Mouse (Mus musculus) embryo, embryonic 9.5 days (tissue): ENCODE results near the gene Zfp3.
"Not testable (repeated sequence)": the region's sequence is repeated elsewhere in the genome, so short reads cannot be mapped to it uniquely, and the experiment has no call there.

Experiments used
- DNase-seq: peaks from one replicate; pipeline ENCODE4 v3.0.0-alpha.2; 2017; ENCODE audit errors: extremely low spot score

Gene Zfp3

GRCm38 (mm10) chr11:70760446-70760845, 3.6 kb upstream of the Zfp3 start:
- DNase-seq = not testable (repeated sequence)

GRCm38 (mm10) chr11:70762641-70763040, 1.4 kb upstream of the Zfp3 start:
- no peak for DNase-seq

GRCm38 (mm10) chr11:70763582-70763935, 450 bp upstream of the Zfp3 start:
- DNase-seq = no peak

- DNase-seq = no peak
Observed at GRCm38 (mm10) chr11:70765776-70766445, 1.9 kb downstream of the Zfp3 start.

GRCm38 (mm10) chr11:70770804-70771203, 6.8 kb downstream of the Zfp3 start:
- no peak for DNase-seq

- DNase-seq = peak; percentile 72
Observed at GRCm38 (mm10) chr11:70776830-70777571, 13.0 kb downstream of the Zfp3 start.

- no peak for DNase-seq
Observed at GRCm38 (mm10) chr11:70777634-70778033, 13.6 kb downstream of the Zfp3 start.

- DNase-seq = peak; percentile 15
Observed at GRCm38 (mm10) chr11:70778058-70778457, 14.0 kb downstream of the Zfp3 start.

GRCm38 (mm10) chr11:70785908-70786307, 21.9 kb downstream of the Zfp3 start:
- no peak for DNase-seq

- DNase-seq = no peak
Observed at GRCm38 (mm10) chr11:70787052-70787451, 23.0 kb downstream of the Zfp3 start.

- no peak for DNase-seq
Observed at GRCm38 (mm10) chr11:70788972-70789655, 25.1 kb downstream of the Zfp3 start.

GRCm38 (mm10) chr11:70790426-70790825, 26.4 kb downstream of the Zfp3 start:
- DNase-seq = no peak

GRCm38 (mm10) chr11:70790874-70791551, 27.0 kb downstream of the Zfp3 start:
- DNase-seq = no peak

GRCm38 (mm10) chr11:70791676-70792075, 27.7 kb downstream of the Zfp3 start:
- DNase-seq = no peak

GRCm38 (mm10) chr11:70792409-70792808, 28.4 kb downstream of the Zfp3 start:
- DNase-seq = no peak

GRCm38 (mm10) chr11:70802208-70802864, 38.3 kb downstream of the Zfp3 start:
- DNase-seq = no peak

GRCm38 (mm10) chr11:70802865-70803261, 38.9 kb downstream of the Zfp3 start:
- DNase-seq = no peak

- no peak for DNase-seq
Observed at GRCm38 (mm10) chr11:70803711-70804200, 39.7 kb downstream of the Zfp3 start.

- no peak for DNase-seq
Observed at GRCm38 (mm10) chr11:70804395-70804794, 40.4 kb downstream of the Zfp3 start.

- DNase-seq = no peak
Observed at GRCm38 (mm10) chr11:70805641-70806175, 41.7 kb downstream of the Zfp3 start.

GRCm38 (mm10) chr11:70806697-70807096, 42.7 kb downstream of the Zfp3 start:
- no peak for DNase-seq
